Mouse (Mus musculus) lung, postnatal 14 days (tissue): ENCODE data around the gene Polr1a.

ENCODE experiments used
- DNase-seq: peaks from one replicate; pipeline ENCODE4 v3.0.0; 2021

Gene Polr1a

GRCm38 (mm10) chr6:71950592-71950991 lies 41.7 kb downstream of the Polr1a start:
- peak; percentile 69 for DNase-seq

DNA sequence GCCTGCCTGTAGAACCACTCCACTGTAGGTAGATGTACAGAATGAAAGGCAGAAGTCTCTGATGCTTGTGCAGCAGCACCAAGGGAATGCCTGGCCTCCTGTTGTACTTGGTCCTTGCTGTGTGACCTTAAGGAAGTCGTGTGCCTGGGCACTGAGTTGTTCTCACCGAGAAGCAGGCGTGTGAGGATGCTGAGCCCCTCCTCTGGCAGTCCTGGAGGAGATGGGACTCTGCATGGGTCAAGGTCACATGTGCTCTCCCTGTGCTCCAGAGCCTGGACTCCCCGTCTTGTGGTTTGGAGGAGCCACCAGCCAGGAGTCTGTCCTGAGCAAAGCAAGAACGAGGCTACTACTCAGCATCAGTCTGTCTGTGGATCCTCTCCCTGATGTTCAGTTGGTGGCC lies 42.3 kb downstream of the Polr1a start:
- DNase-seq, result no peak

- DNase-seq, result no peak
These were observed 53.3 kb downstream of the Polr1a start for GRCm38 (mm10) chr6:71962119-71962518.

DNA sequence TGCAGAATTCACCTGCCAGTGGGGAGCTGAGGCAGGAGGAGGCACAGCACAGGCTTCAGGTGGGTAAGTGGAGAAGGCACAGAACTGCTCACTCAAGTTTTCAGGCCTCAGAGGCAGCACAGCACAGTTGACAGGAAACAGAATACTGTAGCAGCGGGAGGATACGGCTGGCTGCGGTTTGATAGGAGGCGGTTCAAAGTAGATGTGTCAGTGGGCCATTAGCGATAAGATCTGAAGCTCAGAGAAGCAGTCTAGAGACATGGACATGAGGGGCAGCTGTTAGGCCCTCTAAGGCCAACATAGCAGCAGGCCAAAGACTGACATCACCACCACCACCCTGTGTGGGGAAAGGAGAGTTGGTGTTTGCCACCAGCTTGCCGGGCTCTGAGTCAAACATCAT lies 53.9 kb downstream of the Polr1a start:
- no peak for DNase-seq

DNA sequence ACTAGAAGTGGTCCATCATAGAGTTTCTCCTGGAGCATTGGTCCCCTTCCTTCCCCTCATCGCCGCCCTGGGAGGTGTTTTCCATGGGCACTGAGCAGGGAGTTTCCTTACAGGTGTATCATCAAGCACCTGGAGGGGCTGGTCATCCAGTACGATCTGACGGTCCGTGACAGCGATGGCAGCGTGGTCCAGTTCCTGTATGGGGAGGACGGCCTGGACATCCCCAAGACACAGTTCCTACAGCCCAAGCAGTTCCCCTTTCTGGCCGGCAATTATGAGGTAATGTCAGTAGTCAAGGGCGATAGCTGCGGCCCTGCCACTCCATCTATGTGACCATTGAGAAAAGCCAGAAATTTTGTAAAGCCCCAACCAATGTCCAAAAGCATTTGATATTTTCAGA lies 54.7 kb downstream of the Polr1a start:
- DNase-seq, result no peak

DNA sequence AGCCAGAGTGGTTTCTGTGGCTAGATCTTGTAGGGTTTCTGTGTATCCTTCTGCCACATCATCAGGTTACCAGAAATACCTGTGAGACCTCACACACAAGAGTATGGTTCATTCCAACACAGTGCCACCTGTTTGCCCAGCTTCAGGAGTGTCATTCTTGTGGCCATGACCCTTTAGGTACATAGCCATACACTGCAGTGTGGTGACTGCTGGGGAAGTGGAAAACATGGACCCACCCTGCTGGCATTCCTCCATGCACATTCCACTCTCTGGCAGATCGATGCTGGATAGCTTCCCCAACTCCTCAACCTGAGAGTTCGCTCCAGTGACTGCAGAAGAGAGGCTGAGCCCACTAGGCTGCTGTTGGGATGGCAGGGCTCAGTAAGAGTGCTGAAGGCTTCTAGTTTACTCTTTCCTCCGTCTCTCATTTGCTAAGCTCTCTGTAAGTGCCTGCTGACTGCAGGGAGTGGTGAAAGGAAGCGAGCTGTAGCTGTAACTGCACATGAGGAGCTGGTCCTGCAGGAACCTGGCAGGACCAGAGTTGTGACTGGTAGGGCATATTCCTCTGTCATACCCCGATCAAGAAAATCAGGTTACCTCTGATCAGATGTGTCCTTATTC lies 57.9 kb downstream of the Polr1a start:
- no peak for DNase-seq

DNA sequence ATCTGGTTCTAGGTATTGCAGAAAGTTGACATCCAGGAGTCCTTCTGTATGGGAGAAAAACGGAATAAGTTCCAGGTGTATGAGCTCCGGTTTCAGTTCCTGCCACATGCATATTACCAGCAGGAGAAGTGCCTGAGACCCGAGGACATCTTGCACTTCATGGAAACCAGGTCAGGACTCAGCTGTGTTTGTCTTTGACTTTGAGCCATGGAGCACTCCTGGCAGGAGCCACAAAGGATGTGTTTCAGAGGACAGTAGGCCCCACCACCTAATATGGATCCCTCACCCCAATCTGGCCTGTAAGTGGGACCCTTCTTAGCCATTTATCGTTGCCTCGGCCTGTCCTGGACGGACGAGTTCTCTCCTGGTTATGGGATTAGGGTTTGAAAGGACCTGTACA lies 59.0 kb downstream of the Polr1a start:
- no peak for DNase-seq

DNA sequence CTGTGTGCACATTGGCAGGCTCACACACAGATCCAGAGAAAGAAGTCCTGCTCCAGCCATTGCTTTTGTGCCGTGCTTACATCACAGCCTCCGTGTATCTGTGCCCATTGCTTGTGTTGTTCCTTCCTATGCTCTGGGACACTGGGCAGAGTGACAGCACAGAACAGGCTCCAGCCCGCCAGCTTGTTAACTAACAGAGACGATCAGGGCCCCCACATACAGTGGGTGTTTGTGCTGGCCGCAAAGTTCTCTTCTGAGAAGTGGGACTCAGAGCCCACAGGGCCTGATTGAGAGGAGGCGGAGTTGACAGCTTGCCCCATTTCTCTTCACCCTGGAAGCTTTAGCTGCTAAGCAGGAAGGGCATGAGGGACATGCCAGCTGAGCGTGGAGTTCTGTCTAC lies 60.6 kb downstream of the Polr1a start:
- no peak for DNase-seq

GRCm38 (mm10) chr6:71970154-71970553 lies 61.3 kb downstream of the Polr1a start:
- DNase-seq, result no peak

DNA sequence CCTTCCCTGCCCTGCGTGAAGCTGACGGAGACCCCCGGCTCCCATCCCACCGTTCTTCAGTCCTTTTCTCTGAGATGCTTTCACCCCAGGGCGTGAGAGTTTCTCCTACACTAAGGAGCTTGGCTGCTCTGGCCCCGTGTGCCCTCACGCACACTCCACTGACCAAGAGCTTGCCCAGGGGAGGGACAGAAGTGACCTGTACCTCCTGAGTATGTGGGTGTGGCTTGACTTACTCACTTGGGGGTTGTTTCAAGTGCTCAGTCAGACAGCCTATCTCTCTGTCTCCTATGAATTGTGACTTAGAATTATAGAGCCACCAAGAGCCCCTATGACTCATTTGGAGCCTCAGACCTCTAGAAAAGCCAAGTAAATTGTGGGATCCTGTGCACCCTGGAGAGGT lies 67.7 kb downstream of the Polr1a start:
- no peak for DNase-seq

GRCm38 (mm10) chr6:71980165-71980564 lies 71.3 kb downstream of the Polr1a start:
- DNase-seq, result no peak

DNA sequence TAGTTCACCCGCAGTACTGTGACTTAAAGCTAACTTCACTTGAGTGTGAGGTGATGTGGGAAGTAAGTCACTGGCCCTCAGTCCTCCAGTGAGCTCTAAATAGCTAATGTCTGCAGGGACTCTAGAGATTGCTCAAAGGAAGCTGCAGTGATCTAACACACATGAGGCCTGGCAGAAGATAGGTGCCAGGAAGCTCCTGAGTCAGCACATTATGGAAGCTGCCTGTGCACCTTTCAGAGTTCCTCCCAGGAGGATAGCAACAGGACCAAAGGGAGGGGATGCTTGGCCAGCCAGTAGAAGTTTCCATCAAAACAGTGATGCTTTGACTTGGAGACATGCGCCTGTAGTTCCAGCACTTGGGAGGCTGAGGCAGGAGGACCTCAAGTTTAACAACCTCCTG lies 71.7 kb downstream of the Polr1a start:
- no peak for DNase-seq

DNA sequence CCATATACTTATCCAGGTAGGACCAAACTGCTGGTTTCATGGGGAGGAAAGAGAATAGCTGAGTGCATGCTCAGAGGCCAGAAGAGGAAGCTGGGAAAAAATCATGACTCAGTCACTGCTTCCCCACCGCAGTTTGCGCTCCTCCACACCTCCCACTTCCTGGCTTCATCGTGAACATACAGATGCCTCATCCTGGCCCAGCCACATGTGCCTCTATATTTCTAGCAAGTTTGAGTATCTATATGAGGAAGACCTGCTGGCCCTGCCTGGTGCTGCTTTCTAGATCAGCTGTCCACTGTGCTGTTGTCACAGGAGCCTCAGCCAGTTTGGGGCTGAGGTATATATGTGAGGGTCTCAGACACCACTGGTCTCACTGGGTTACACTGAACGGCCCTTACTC lies 72.6 kb downstream of the Polr1a start:
- DNase-seq, result no peak

GRCm38 (mm10) chr6:71985984-71986383 lies 77.1 kb downstream of the Polr1a start:
- DNase-seq, result no peak

DNA sequence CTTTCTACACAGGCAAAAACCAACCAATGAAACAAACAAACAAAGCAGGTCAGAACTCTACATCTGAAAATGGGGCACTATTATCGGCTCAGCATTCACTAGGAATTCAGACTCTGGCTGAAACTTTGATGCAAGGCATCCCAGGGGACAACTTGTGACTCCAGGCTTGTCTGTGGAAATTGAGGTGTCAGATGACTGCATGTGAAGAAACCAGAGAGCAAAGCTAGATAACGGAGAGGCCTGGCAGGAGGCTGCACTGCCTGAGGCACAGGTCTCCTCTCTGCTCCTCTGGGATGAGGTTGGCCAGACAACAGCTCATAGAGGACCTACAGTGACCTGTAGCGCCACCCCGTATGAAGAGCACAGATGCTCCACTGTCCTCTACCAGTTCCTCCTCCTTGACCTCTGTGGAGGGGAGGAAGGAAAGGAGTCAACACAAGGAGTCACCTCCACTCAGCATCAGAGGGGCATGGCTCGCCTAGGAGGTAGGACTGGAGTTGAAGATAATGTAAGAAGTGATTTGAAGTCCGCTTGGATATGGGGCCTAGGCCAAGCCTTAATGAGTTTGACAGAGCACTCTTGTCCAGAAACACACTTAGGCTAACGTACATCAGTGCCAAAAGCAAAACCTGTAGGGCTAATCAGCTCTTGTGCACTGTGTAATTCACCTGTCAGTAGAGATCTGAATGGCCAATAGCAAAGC lies 78.8 kb downstream of the Polr1a start:
- no peak for DNase-seq

DNA sequence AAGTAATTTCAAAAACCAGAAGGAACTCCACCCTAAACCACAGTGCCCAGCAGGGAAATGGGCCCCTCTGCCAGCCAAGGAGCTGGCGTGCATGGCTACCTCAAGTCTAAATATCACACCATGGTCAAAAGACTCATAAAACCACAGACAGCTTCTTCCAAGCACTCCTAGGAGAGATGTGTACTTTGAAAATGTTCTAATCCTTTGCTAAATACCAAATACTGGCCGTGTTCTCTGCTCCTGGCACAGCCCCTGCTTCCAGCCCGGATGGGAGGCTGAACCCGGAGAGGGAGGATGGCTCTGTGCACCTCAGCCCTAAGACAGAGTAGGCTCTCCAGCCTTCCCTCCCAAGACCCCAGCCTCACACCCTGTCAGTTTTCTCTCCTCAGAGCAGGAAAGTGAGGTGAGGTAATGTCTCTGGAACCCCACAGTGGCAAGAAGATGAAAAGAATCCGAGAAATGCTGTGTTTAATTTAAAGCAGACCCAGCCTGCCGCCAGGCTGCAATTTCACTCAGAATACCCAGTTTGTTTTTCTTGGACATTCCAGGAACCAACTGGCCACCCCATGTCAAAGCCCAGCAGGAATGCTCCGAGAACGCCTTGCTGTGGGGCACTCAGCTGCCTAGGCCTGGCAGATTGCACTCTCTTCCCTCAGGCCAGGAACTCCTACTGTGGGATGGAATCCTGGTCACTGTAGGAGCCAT lies 80.9 kb downstream of the Polr1a start:
- DNase-seq, result peak; percentile 28

- no peak for DNase-seq
These were observed 81.6 kb downstream of the Polr1a start for GRCm38 (mm10) chr6:71990371-71990837.

DNA sequence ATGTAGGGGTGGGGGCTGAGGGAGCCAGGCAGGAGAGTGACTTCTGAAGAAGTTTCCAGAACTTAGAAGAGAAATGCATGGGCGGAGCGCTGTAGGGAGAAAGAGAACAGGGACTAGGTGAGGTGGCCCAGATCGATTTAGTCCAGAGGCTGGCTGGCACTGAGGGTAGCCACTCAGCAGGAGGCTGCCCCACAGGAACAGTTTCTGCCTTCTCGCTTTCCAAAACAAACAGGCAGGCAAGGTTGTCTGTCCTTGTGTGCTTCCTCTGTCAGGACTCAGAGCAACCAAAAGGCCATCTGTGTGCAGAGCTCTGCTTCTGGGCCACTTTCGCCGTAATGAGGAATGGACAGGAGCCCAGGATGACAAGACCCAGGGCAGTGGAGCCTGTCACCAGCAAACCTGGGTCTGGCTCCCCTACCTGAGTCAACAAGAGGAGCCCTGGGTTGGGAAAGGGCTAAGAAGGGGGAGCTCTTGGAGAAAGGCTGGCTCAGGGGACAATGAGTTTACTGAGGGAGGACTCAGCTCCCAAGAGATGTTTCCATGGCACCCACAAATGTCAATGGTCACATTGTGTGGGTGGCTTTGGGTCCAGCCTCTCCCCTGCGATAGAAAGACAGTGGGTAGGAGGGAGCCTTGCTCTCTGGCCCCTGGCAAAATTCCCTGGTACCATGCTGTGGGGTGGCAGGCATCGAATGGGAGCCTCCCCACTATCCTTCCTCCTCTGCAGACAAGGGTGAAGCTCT lies 82.5 kb downstream of the Polr1a start:
- no peak for DNase-seq

DNA sequence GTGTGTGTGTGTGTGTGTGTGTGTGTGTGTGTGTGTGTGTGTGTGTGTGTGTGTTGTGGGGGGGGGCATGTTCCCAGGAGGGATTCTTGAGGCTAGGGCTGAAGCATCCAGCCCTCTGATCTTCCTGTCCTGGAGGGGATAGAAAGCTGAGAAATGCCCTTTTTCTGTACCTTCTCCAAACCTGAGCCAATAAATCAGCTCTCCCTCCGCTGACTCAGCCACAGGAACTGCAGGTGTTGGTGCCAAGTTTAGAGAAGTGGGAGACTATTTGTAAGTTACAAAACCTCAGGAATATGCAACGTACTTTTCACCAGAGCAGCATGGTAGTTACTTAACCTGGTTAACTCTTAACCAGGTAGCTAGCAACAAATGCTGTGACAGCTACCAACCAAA lies 83.1 kb downstream of the Polr1a start:
- no peak for DNase-seq

DNA sequence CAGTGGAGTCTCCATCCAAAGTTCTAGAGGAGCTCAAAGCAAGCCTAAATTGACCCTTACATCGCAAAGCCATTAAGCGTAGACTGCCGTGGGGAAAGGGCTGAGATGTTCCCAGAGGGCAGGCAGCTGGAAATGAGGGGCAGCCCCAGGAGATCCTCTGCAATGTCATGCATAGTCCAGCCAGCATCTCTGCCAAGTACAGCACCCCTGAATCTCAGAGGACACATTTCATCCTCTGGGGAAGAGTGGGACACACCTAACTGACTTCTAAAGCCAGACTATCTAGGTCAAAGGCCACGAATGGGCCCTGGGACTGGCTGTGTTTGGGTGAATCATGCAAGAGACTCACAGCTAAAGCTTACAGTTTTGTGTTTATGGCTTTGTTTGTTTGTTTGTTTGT lies 85.2 kb downstream of the Polr1a start:
- DNase-seq, result no peak

DNA sequence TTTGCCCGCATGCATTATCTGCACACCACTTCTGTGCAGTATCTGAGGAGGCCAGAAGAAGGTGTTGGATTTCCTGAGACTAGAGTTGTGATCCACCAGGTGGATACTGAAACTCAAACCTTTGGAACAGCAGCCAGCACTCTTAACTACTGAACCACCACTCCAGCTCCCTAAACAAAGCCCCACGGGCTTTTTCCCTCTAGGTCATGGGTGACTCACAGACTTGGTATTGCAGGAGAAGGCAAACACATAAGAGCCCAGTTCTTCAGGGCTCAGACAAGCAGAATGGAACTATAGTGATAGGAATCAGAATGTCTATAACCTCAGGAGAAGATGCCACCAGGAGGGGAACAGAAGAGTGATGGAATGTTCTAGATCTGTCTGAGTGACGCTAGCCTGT lies 86.2 kb downstream of the Polr1a start:
- no peak for DNase-seq

DNA sequence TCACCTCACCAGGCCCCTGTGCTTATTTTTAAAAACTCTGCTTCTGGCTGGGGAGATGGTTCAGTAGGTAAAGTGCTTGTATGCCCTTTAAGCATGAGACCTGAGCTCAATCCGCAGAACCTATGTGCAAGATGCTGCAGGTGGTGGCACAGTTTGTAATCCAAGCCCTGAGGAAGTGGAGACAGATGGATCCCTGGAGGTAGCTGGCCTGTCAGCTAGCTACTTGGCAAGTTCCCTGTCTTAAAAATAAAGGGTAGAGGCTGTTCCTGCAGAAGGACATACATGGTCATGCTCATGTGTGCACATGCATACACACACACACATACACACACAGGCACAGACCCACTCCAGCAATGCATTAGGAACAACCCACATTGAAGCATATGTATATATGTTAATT lies 88.4 kb downstream of the Polr1a start:
- DNase-seq, result no peak

DNA sequence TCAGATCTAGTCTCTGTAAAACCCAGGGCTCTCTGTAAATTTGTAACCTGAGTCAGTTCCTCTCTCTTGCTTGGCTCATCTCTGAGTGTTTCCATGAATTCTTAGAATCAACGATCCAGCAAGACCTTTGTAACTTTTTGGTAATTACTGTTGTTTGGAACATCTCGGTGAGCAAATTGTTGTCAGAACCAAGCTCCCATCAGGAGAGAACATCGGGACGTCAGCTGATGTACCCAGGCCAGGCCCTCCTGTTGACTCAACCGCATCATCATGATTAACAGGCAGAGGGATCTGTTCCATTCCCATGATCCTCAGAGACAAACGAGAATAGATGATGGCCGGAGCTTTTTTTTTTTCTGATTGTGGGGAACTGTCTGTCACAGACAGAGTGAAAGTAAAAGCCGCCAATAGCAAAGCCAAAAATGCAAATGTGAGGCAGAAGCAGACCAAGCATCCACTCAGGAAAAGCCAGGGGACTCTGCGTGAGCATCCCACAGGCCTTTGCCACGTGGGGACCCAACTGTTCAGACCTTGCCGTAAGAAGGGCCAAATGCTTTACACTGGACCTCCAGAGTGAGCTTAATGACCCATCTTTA lies 91.2 kb downstream of the Polr1a start:
- DNase-seq, result no peak
